Mouse (Mus musculus): ENCODE measurements at regions not wholly inside any gene's neighbourhood (a gene's known extent, or its start where the extent isn't known, plus 50 kb on each side); places are given as distances from the start of the nearest gene placed in this dataset.
"Not testable (repeated sequence)": the region's sequence is repeated elsewhere in the genome, so short reads cannot be mapped to it uniquely, and the experiment has no call there.

DNA sequence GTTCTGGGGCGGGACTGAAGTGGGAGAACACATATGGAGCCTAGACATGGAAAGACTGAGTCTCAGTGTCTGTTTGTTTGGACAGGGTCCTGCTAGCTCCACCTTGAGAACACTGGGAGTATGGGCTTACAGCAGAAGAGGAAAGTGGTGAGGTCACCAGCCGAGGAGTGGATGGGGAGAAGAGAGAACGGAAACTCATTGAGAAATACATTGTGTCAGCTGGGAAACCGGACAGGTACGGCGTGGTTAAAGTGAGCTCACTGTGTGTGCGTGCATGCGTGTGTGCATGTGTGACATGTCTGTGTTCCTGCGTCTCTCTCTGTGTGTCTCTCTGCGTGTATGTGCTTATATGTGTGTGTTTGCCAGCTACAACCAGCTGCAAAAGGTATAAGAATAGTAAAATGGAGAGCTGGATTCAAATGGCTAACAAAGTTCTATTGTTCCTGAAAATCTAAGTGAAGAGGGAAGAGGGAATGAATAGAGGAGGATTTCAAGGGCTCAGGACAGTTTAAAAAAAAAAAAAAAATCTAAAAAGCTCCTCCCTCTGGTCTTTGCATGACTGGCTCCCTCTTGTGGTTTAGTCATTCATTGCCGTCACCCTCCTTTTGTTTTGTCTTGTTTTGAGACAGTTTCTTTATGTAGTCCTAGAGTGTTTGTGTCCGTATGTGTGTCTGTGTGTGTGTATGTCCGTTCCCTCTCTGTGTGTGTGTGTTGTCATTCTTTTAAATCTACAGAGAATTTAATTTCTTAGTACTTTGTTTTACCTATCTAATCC lies 52.0 kb upstream of the Ak4 start:
- peak; percentile 24 for DNase-seq (ENCODE audit: extremely low spot score, low spot score)
- H3K9me3 ChIP-seq, result no peaks in the 10 kb centered on the region
- H3K4me3 ChIP-seq, result no peak overlapping the region
- no peaks in the 10 kb centered on the region for H3K4me1 ChIP-seq
- H3K27me3 ChIP-seq (ENCODE audit: poor library complexity, severe bottlenecking), result no peaks in the 10 kb centered on the region
- no peak overlapping the region for H3K27ac ChIP-seq
- H3K36me3 ChIP-seq (replicated peaks), result no peaks in the 10 kb centered on the region
- 67% methylated on average over 13 of the region's 13 CpGs for WGBS

- no peaks in the 10 kb centered on the region for H3K4me1 ChIP-seq
- no peaks in the 10 kb centered on the region for H3K9me3 ChIP-seq
- 86% methylated on average over 3 of the region's 3 CpGs for WGBS
- no peaks in the 10 kb centered on the region for H3K27me3 ChIP-seq (ENCODE audit: poor library complexity, severe bottlenecking)
- no peak for DNase-seq (ENCODE audit: extremely low spot score, low spot score)
- H3K4me3 ChIP-seq, result no peak overlapping the region
- no peak overlapping the region for H3K27ac ChIP-seq
- no peaks in the 10 kb centered on the region for H3K36me3 ChIP-seq (replicated peaks)
Observed at GRCm38 (mm10) chr4:101365299-101365698, 53.8 kb upstream of the Ak4 start.

GRCm38 (mm10) chr4:101364716-101365115 lies 54.4 kb upstream of the Ak4 start:
- no peak for DNase-seq (ENCODE audit: extremely low spot score, low spot score)
- Histone ChIP-seq H3K27ac (no peak overlapping the region), H3K36me3 (replicated peaks) (no peaks in the 10 kb centered on the region), H3K9me3 (no peaks in the 10 kb centered on the region), H3K4me1 (no peaks in the 10 kb centered on the region), H3K4me3 (no peak overlapping the region), H3K27me3 (ENCODE audit: poor library complexity, severe bottlenecking) (no peaks in the 10 kb centered on the region)
- WGBS, result 90% methylated on average over 2 of the region's 2 CpGs

GRCm38 (mm10) chr4:101363231-101363630 lies 55.8 kb upstream of the Ak4 start:
- not testable (repeated sequence) for H3K9me3 ChIP-seq; H3K27ac ChIP-seq; H3K4me3 ChIP-seq; H3K27me3 ChIP-seq (ENCODE audit: poor library complexity, severe bottlenecking); H3K4me1 ChIP-seq; DNase-seq (ENCODE audit: extremely low spot score, low spot score); H3K36me3 ChIP-seq (replicated peaks)
- 94% methylated on average over 1 of the region's 1 CpGs for WGBS

GRCm38 (mm10) chr4:101361779-101362178 lies 57.3 kb upstream of the Ak4 start:
- Histone ChIP-seq H3K27me3 (ENCODE audit: poor library complexity, severe bottlenecking) (no peaks in the 10 kb centered on the region), H3K4me1 (peaks cover 11% of the 10 kb centered on the region), H3K27ac (no peak overlapping the region), H3K9me3 (no peaks in the 10 kb centered on the region), H3K36me3 (replicated peaks) (no peaks in the 10 kb centered on the region), H3K4me3 (no peak overlapping the region)
- DNase-seq (ENCODE audit: extremely low spot score, low spot score), result no peak
- 97% methylated on average over 1 of the region's 1 CpGs for WGBS

- no peaks in the 10 kb centered on the region for H3K27me3 ChIP-seq (ENCODE audit: poor library complexity, severe bottlenecking)
- no peak overlapping the region for H3K4me3 ChIP-seq
- no peaks in the 10 kb centered on the region for H3K36me3 ChIP-seq (replicated peaks)
- WGBS, result 73% methylated on average over 7 of the region's 7 CpGs
- no peak overlapping the region for H3K27ac ChIP-seq
- no peaks in the 10 kb centered on the region for H3K9me3 ChIP-seq
- no peak for DNase-seq (ENCODE audit: extremely low spot score, low spot score)
- H3K4me1 ChIP-seq, result peaks cover 19% of the 10 kb centered on the region
Observed at GRCm38 (mm10) chr4:101360296-101360695, 58.8 kb upstream of the Ak4 start.

- no peak for DNase-seq (ENCODE audit: extremely low spot score, low spot score)
- WGBS, result 92% methylated on average over 5 of the region's 5 CpGs
- Histone ChIP-seq H3K4me3 (no peak overlapping the region), H3K27me3 (ENCODE audit: poor library complexity, severe bottlenecking) (peaks cover 8% of the 10 kb centered on the region), H3K9me3 (no peaks in the 10 kb centered on the region), H3K4me1 (peaks cover 30% of the 10 kb centered on the region), H3K27ac (no peak overlapping the region), H3K36me3 (replicated peaks) (no peaks in the 10 kb centered on the region)
Observed at GRCm38 (mm10) chr4:101359119-101359518, 60.0 kb upstream of the Ak4 start.

- H3K9me3 ChIP-seq, result no peaks in the 10 kb centered on the region
- H3K4me1 ChIP-seq, result peaks cover 36% of the 10 kb centered on the region
- no peaks in the 10 kb centered on the region for H3K36me3 ChIP-seq (replicated peaks)
- no peak overlapping the region for H3K4me3 ChIP-seq
- H3K27me3 ChIP-seq (ENCODE audit: poor library complexity, severe bottlenecking), result peaks cover 8% of the 10 kb centered on the region
- H3K27ac ChIP-seq, result no peak overlapping the region
- WGBS, result 98% methylated on average over 3 of the region's 3 CpGs
- DNase-seq (ENCODE audit: extremely low spot score, low spot score), result no peak
Observed at GRCm38 (mm10) chr4:101358525-101358924, 60.6 kb upstream of the Ak4 start.

- Histone ChIP-seq H3K36me3 (replicated peaks) (no peaks in the 10 kb centered on the region), H3K4me1 (peaks cover 36% of the 10 kb centered on the region), H3K27me3 (ENCODE audit: poor library complexity, severe bottlenecking) (peaks cover 8% of the 10 kb centered on the region), H3K9me3 (no peaks in the 10 kb centered on the region), H3K27ac (no peak overlapping the region), H3K4me3 (peak overlapping the region; percentile 87; the same call in 1 of the 2 replicates)
- WGBS, result 93% methylated on average over 8 of the region's 8 CpGs
- no peak for DNase-seq (ENCODE audit: extremely low spot score, low spot score)
Observed at GRCm38 (mm10) chr4:101357923-101358322, 61.2 kb upstream of the Ak4 start.

GRCm38 (mm10) chr4:101356954-101357891 lies 61.9 kb upstream of the Ak4 start:
- H3K27me3 ChIP-seq (ENCODE audit: poor library complexity, severe bottlenecking), result peaks cover 8% of the 10 kb centered on the region
- DNase-seq (ENCODE audit: extremely low spot score, low spot score), result peak; percentile 39
- no peaks in the 10 kb centered on the region for H3K9me3 ChIP-seq
- H3K4me1 ChIP-seq, result peaks cover 36% of the 10 kb centered on the region
- no peaks in the 10 kb centered on the region for H3K36me3 ChIP-seq (replicated peaks)
- peak overlapping the region; percentile 96 for H3K27ac ChIP-seq
- peak overlapping the region; percentile 87 for H3K4me3 ChIP-seq
- WGBS, result 23% methylated on average over 31 of the region's 31 CpGs

- H3K4me1 ChIP-seq, result peaks cover 36% of the 10 kb centered on the region
- no peaks in the 10 kb centered on the region for H3K9me3 ChIP-seq
- H3K36me3 ChIP-seq (replicated peaks), result no peaks in the 10 kb centered on the region
- WGBS, result under 1% methylated on average over 101 of the region's 107 CpGs
- H3K4me3 ChIP-seq, result peak overlapping the region; percentile 87
- H3K27ac ChIP-seq, result peak overlapping the region; percentile 96
- DNase-seq (ENCODE audit: extremely low spot score, low spot score), result peak; percentile 72
- peaks cover 8% of the 10 kb centered on the region for H3K27me3 ChIP-seq (ENCODE audit: poor library complexity, severe bottlenecking)
Observed at GRCm38 (mm10) chr4:101356093-101356953, 62.8 kb upstream of the Ak4 start.

GRCm38 (mm10) chr4:101355431-101356092 lies 63.5 kb upstream of the Ak4 start:
- DNase-seq (ENCODE audit: extremely low spot score, low spot score), result peak; percentile 40
- Histone ChIP-seq H3K4me1 (peaks cover 36% of the 10 kb centered on the region), H3K36me3 (replicated peaks) (peaks cover under 1% of the 10 kb centered on the region; the same call in 1 of the 2 replicates), H3K9me3 (no peaks in the 10 kb centered on the region), H3K4me3 (peak overlapping the region; percentile 87), H3K27ac (peak overlapping the region; percentile 96), H3K27me3 (ENCODE audit: poor library complexity, severe bottlenecking) (peaks cover 8% of the 10 kb centered on the region)
- 1% methylated on average over 31 of the region's 31 CpGs for WGBS
